Mouse (Mus musculus): ENCODE measurements around the gene Prdm16. TPM values are rescaled to one million over a fixed set of nuclear protein-coding genes. Genes with fewer than 3 reads are reported as not detected.

Gene Prdm16
- polyA plus RNA-seq, 1 experiment from 2014 or later = 87.1 TPM

DNA sequence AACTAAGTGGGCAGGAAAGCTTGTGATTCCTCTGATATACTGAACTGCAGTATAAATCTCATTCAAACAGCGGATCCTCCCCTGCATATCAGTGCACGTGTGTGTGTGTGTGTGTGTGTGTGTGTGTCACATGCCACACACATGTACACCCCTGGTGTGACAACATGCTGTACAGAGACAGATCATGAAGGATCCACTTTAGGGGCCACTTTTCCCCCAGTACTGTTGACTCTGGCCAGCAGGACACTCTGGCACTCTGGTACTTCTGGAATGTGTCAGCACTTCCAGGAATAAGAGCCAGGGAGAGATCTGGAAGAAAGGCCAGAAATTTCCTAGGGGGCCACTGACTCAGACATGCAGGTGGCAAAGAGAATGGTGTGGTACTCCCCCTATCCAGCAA, 10.4 kb downstream of the Prdm16 start:
- H3K4me3 ChIP-seq (ENCODE audit: low read depth, low read length) = no peak overlapping the region
- H3K4me2 ChIP-seq (ENCODE audit: low read depth, severe bottlenecking) = no peak overlapping the region
- WGBS = 89% methylated on average over 2 of the region's 2 CpGs
- peaks cover 65% of the 10 kb centered on the region for H3K4me1 ChIP-seq (ENCODE audit: control insufficient read depth, insufficient read depth, low read length)
- no peaks in the 10 kb centered on the region; the same call in 1 of the 2 replicates for H3K36me3 ChIP-seq (ENCODE audit: control insufficient read depth, insufficient read depth, low read length)
- ATAC-seq (ENCODE audit: insufficient number of reproducible peaks, low FRiP score, low TSS enrichment, low read depth) (no peak), DNase-seq (ENCODE audit: low spot score) (no peak)
- H3K9ac ChIP-seq (ENCODE audit: low read length) = no peak overlapping the region
- no peaks in the 10 kb centered on the region for H3K9me3 ChIP-seq (ENCODE audit: control insufficient read depth, low read length)
- H3K27ac ChIP-seq (replicated peaks; ENCODE audit: low read depth, low read length) = no peak overlapping the region
- H3K27me3 ChIP-seq (ENCODE audit: control insufficient read depth, insufficient read depth, low read length) = no peaks in the 10 kb centered on the region

DNA sequence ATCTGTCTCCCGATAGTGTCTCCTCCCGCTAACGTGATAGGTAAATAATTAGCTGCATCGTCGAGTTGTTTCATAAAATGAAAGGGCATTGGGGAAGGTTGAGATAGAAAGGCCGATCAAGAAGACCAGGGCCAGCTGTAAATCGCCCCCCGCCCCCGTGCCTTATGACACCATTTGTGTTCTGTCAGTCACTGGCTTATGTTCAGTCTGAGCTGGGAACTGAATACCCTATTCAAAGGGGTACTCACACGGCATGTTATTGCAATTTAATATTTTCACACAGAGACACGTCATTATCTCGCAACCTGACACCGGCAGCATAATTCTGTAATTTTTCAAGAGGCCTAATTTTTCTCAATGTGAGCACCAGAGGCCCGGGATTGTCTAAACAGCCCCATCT, 11.0 kb downstream of the Prdm16 start:
- WGBS = 69% methylated on average over 14 of the region's 14 CpGs
- no peak overlapping the region for H3K4me3 ChIP-seq (ENCODE audit: low read depth, low read length)
- no peaks in the 10 kb centered on the region for H3K27me3 ChIP-seq (ENCODE audit: control insufficient read depth, insufficient read depth, low read length)
- DNase-seq (ENCODE audit: low spot score) (no peak), ATAC-seq (ENCODE audit: insufficient number of reproducible peaks, low FRiP score, low TSS enrichment, low read depth) (no peak)
- H3K9ac ChIP-seq (ENCODE audit: low read length) = no peak overlapping the region
- no peaks in the 10 kb centered on the region for H3K9me3 ChIP-seq (ENCODE audit: control insufficient read depth, low read length)
- no peak overlapping the region for H3K4me2 ChIP-seq (ENCODE audit: low read depth, severe bottlenecking)
- H3K36me3 ChIP-seq (ENCODE audit: control insufficient read depth, insufficient read depth, low read length) = no peaks in the 10 kb centered on the region; the same call in 1 of the 2 replicates
- H3K27ac ChIP-seq (replicated peaks; ENCODE audit: low read depth, low read length) = no peak overlapping the region; the same call in 1 of the 2 replicates
- peaks cover 59% of the 10 kb centered on the region for H3K4me1 ChIP-seq (ENCODE audit: control insufficient read depth, insufficient read depth, low read length)

DNA sequence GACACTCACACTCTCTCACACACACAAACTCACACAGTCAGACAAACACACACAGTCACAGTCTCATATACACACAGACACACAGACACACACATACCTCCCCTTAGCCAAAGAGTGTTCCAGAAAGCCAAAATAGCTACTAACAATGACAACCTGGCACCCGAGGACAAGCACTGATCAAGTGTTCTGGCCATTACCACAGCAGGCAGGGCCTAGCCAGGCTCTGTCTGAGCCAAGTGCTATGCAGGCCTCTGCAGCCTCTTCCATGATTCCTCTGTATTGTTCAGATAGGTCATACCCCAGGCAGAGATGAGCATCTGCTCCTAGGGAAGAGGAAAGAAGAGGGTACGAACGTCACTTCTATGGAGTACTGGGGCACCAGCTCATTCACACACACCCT, 13.4 kb downstream of the Prdm16 start:
- H3K4me2 ChIP-seq (ENCODE audit: low read depth, severe bottlenecking) = no peak overlapping the region
- peaks cover 51% of the 10 kb centered on the region for H3K4me1 ChIP-seq (ENCODE audit: control insufficient read depth, insufficient read depth, low read length)
- H3K4me3 ChIP-seq (ENCODE audit: low read depth, low read length) = no peak overlapping the region
- H3K9me3 ChIP-seq (ENCODE audit: control insufficient read depth, low read length) = no peaks in the 10 kb centered on the region
- H3K9ac ChIP-seq (ENCODE audit: low read length) = no peak overlapping the region
- WGBS = 88% methylated on average over 3 of the region's 3 CpGs
- no peaks in the 10 kb centered on the region for H3K27me3 ChIP-seq (ENCODE audit: control insufficient read depth, insufficient read depth, low read length)
- DNase-seq (ENCODE audit: low spot score) (no peak), ATAC-seq (ENCODE audit: insufficient number of reproducible peaks, low FRiP score, low TSS enrichment, low read depth) (no peak)
- no peak overlapping the region for H3K27ac ChIP-seq (replicated peaks; ENCODE audit: low read depth, low read length)
- H3K36me3 ChIP-seq (ENCODE audit: control insufficient read depth, insufficient read depth, low read length) = no peaks in the 10 kb centered on the region; the same call in 1 of the 2 replicates

DNA sequence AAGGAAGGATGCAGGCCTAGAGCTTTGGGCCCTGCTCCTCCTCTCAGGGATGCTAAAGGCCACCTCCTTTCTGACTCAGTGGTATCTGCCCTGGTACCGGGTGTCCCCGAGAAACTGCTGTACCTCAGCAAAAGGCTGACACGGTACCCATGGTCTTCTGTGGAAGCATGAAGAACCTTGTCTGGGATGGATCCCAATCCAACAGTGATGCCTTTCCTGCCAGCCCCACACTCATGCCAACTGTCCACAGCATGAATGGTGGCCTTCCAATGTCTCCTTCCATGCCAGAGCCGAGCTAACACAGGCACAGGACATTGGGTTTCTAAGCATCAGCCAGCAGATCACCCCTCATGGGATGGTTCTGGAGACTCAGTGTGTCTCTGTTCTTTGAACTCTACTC, 14.2 kb downstream of the Prdm16 start:
- H3K27ac ChIP-seq (replicated peaks; ENCODE audit: low read depth, low read length) = no peak overlapping the region
- WGBS = 87% methylated on average over 4 of the region's 4 CpGs

DNA sequence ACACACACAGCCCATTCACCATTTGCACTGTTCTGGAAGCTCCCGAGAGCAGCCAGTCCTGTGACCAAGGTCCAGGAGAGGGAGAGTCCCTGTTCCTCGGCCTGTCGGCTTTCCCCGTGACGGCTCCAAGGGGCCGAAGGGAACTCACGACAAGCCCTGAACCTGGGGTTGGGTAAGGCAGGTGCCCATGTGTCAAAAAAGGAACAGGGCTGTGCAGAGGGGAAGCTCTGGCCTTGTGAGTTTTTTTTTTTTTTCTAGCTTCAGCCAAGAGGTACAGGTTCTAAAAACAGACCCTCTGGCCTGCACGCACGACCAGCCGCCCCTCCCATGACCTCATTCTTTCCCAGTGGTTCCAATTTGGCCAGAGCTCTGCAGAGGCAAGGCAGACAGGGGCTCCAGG, 25.5 kb downstream of the Prdm16 start:
- no peak for DNase-seq (ENCODE audit: low spot score)
- Histone ChIP-seq H3K27me3 (ENCODE audit: control insufficient read depth, insufficient read depth, low read length) (no peaks in the 10 kb centered on the region), H3K9me3 (ENCODE audit: control insufficient read depth, low read length) (no peaks in the 10 kb centered on the region), H3K4me2 (ENCODE audit: low read depth, severe bottlenecking) (no peak overlapping the region), H3K4me1 (ENCODE audit: control insufficient read depth, insufficient read depth, low read length) (no peaks in the 10 kb centered on the region; the same call in 1 of the 2 replicates), H3K36me3 (ENCODE audit: control insufficient read depth, insufficient read depth, low read length) (peaks cover 5% of the 10 kb centered on the region), H3K27ac (replicated peaks; ENCODE audit: low read depth, low read length) (no peak overlapping the region), H3K4me3 (ENCODE audit: low read depth, low read length) (no peak overlapping the region), H3K9ac (ENCODE audit: low read length) (no peak overlapping the region)
- 78% methylated on average over 10 of the region's 10 CpGs for WGBS
- no peak for ATAC-seq (ENCODE audit: insufficient number of reproducible peaks, low FRiP score, low TSS enrichment, low read depth)

More for the DNA sequence above, 14.2 kb downstream of the Prdm16 start:
- H3K9ac ChIP-seq (ENCODE audit: low read length) = no peak overlapping the region
- H3K9me3 ChIP-seq (ENCODE audit: control insufficient read depth, low read length) = no peaks in the 10 kb centered on the region
- no peak overlapping the region for H3K4me2 ChIP-seq (ENCODE audit: low read depth, severe bottlenecking)
- peaks cover 54% of the 10 kb centered on the region for H3K4me1 ChIP-seq (ENCODE audit: control insufficient read depth, insufficient read depth, low read length)
- no peaks in the 10 kb centered on the region; the same call in 1 of the 2 replicates for H3K36me3 ChIP-seq (ENCODE audit: control insufficient read depth, insufficient read depth, low read length)
- no peak for ATAC-seq (ENCODE audit: insufficient number of reproducible peaks, low FRiP score, low TSS enrichment, low read depth)
- no peak overlapping the region for H3K4me3 ChIP-seq (ENCODE audit: low read depth, low read length)
- DNase-seq (ENCODE audit: low spot score) = no peak
- no peaks in the 10 kb centered on the region for H3K27me3 ChIP-seq (ENCODE audit: control insufficient read depth, insufficient read depth, low read length)

DNA sequence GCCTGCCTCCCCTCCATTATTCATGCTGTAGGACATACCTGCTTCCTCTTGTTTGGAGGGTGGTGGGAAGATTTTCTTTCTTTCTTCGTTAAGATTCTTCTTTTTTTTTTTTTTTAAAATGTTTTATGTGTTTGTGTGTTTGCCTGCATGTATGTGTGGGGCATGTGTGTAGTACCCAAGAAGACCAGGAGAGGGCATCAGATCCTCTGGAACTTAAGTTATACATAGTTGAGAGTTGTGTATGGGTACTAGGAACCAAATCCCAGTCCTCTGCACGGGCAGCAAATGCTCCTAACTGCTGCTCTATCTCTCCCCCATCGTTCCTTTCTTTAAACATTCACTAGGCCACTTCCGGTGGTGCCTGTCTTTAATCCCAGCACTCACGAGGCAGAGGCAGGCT, 28.9 kb downstream of the Prdm16 start:
- Histone ChIP-seq H3K27me3 (ENCODE audit: control insufficient read depth, insufficient read depth, low read length) (no peaks in the 10 kb centered on the region), H3K9me3 (ENCODE audit: control insufficient read depth, low read length) (no peaks in the 10 kb centered on the region), H3K4me2 (ENCODE audit: low read depth, severe bottlenecking) (no peak overlapping the region), H3K27ac (replicated peaks; ENCODE audit: low read depth, low read length) (no peak overlapping the region), H3K4me1 (ENCODE audit: control insufficient read depth, insufficient read depth, low read length) (peaks cover 3% of the 10 kb centered on the region), H3K4me3 (ENCODE audit: low read depth, low read length) (no peak overlapping the region), H3K9ac (ENCODE audit: low read length) (no peak overlapping the region), H3K36me3 (ENCODE audit: control insufficient read depth, insufficient read depth, low read length) (peaks cover 5% of the 10 kb centered on the region)
- 86% methylated on average over 5 of the region's 5 CpGs for WGBS
- no peak for ATAC-seq (ENCODE audit: insufficient number of reproducible peaks, low FRiP score, low TSS enrichment, low read depth)
- no peak for DNase-seq (ENCODE audit: low spot score)

DNA sequence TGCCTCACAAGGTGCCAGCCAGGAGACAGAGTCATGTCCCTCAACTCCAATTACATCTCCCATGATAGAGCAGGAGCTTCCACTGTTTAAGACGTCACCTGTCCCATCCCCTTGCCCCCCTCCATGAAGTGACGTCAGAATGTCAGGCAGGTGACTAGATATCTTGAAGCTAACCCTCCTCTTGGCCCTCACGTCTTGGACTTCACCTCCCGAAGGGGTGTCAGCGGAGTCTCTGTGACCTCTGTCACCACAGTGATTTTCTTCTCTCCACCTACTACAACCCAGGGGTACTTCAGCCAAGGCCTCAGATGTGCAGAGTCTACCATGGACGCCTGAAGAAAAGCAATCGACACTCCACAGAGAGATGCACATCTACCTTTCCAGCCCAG, 32.2 kb downstream of the Prdm16 start:
- Histone ChIP-seq H3K4me1 (ENCODE audit: control insufficient read depth, insufficient read depth, low read length) (peaks cover 20% of the 10 kb centered on the region), H3K9ac (ENCODE audit: low read length) (no peak overlapping the region), H3K36me3 (ENCODE audit: control insufficient read depth, insufficient read depth, low read length) (peaks cover 5% of the 10 kb centered on the region), H3K27me3 (ENCODE audit: control insufficient read depth, insufficient read depth, low read length) (no peaks in the 10 kb centered on the region), H3K4me2 (ENCODE audit: low read depth, severe bottlenecking) (no peak overlapping the region), H3K27ac (replicated peaks; ENCODE audit: low read depth, low read length) (no peak overlapping the region), H3K9me3 (ENCODE audit: control insufficient read depth, low read length) (no peaks in the 10 kb centered on the region), H3K4me3 (ENCODE audit: low read depth, low read length) (no peak overlapping the region)
- no peak for ATAC-seq (ENCODE audit: insufficient number of reproducible peaks, low FRiP score, low TSS enrichment, low read depth)
- no peak for DNase-seq (ENCODE audit: low spot score)
- 85% methylated on average over 7 of the region's 7 CpGs for WGBS

DNA sequence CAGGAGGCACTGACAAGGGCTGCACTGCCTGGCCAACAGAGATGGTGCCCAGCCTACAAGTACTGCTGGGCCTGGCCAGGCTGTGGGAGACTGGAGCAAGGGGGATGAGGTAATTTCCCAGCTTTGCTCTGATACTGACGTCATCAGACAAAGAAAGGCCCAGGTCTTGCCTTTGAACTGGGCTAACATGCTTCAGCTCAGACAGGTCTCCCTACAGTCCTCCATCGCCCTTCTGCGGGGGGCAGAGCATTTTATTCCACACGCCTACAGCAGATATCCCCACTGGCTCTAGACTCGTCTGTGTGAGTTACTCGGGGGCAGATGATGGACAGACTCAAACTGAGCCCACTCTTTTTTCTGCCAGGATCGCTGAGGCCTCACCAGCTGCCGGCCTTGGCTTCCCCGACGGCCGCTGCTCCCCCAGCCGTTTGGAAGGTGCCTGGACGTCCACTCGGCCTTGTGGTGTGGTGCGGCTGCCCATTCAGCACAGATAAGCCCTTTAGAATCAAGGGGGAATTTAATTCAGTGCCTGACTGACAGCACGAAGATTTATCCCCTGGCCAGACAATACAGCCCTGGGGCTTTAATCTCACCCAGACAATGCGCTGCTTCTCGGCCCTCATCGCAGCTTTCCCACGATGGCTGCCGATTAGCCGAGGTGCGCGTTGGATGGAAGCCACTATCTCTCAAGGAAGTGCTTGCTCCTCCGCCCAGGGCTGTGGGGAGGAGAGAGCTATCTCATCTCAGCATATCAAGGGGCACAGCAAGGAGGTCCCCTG, 32.8 kb downstream of the Prdm16 start:
- Histone ChIP-seq H3K36me3 (ENCODE audit: control insufficient read depth, insufficient read depth, low read length) (peaks cover 5% of the 10 kb centered on the region), H3K27ac (replicated peaks; ENCODE audit: low read depth, low read length) (no peak overlapping the region), H3K27me3 (ENCODE audit: control insufficient read depth, insufficient read depth, low read length) (no peaks in the 10 kb centered on the region), H3K9ac (ENCODE audit: low read length) (no peak overlapping the region), H3K4me2 (ENCODE audit: low read depth, severe bottlenecking) (no peak overlapping the region), H3K9me3 (ENCODE audit: control insufficient read depth, low read length) (no peaks in the 10 kb centered on the region), H3K4me3 (ENCODE audit: low read depth, low read length) (no peak overlapping the region), H3K4me1 (ENCODE audit: control insufficient read depth, insufficient read depth, low read length) (peaks cover 26% of the 10 kb centered on the region)
- WGBS = 61% methylated on average over 25 of the region's 25 CpGs
- no peak for ATAC-seq (ENCODE audit: insufficient number of reproducible peaks, low FRiP score, low TSS enrichment, low read depth)
- no peak for DNase-seq (ENCODE audit: low spot score)

DNA sequence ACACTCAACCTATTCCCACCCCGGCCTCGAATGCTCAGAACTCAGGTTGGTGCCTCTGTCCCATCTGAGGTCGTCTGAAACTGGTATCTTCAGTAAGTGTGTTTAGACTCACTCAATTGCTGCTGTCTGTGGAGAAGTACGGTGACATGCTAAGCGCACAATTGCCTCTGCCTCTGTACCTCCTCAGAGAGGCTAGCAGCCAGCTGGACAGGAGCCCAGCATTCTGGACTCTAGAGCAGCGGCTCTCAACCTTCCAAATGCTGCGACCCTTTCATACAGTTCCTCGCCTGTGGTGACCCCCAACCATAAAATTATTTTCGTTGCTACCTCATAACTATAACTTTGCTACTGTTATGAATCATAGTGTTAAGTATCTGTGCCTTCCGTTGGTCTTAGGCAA, 34.3 kb downstream of the Prdm16 start:
- Histone ChIP-seq H3K4me1 (ENCODE audit: control insufficient read depth, insufficient read depth, low read length) (peaks cover 36% of the 10 kb centered on the region), H3K27ac (replicated peaks; ENCODE audit: low read depth, low read length) (no peak overlapping the region), H3K9me3 (ENCODE audit: control insufficient read depth, low read length) (no peaks in the 10 kb centered on the region), H3K9ac (ENCODE audit: low read length) (no peak overlapping the region), H3K4me2 (ENCODE audit: low read depth, severe bottlenecking) (no peak overlapping the region), H3K36me3 (ENCODE audit: control insufficient read depth, insufficient read depth, low read length) (no peaks in the 10 kb centered on the region; the same call in 1 of the 2 replicates), H3K4me3 (ENCODE audit: low read depth, low read length) (no peak overlapping the region), H3K27me3 (ENCODE audit: control insufficient read depth, insufficient read depth, low read length) (no peaks in the 10 kb centered on the region)
- DNase-seq (ENCODE audit: low spot score) = no peak
- no peak for ATAC-seq (ENCODE audit: insufficient number of reproducible peaks, low FRiP score, low TSS enrichment, low read depth)
- WGBS = 86% methylated on average over 10 of the region's 10 CpGs

Data from limb, embryonic 11.5 days (tissue).